Mouse (Mus musculus) megakaryocyte, embryonic 14.5 days (primary cell): ENCODE measurements around the gene Ccl22.

Experiments
- FLI1 ChIP-seq: IDR thresholded peaks from 2 replicates; pipeline ENCODE4 v1.6.1; 2012; ENCODE audit warnings: low read length, inconsistent platforms, mixed read lengths
- GATA1 ChIP-seq: IDR thresholded peaks from 3 replicates; pipeline ENCODE4 v1.6.1; 2012; ENCODE audit warnings: mixed read lengths, low read length, inconsistent platforms, borderline replicate concordance

GRCm38 (mm10) chr8:94740591-94740990 is 4.8 kb upstream of the Ccl22 start:
- TF ChIP-seq GATA1, result no peak
- no peak for TF ChIP-seq FLI1
